Comparison of ENCODE assay signal across 19 mouse cellular contexts in genomic region chr10:111409497-111409896, GRCm38 (mm10).
DNase-seq lines count a peak whose midpoint lies in the region; ATAC-seq and TF ChIP-seq lines count a peak whose summit lies in the region.
"Had no signal": no experiment of that assay in that cellular context is flagged by ENCODE, and none has a peak within 500 bp of the region (broad histone marks: within the 10 kb centered on the region; RNA-seq: fewer than 3 reads in every experiment).

No protein-coding gene starts in this region.

- peak overlapping the region; percentile 58 for H3K27ac ChIP-seq in lung, postnatal 0 days (ENCODE audit: low read length)
- H3K27ac ChIP-seq: embryonic facial prominence, embryonic 10.5 days; embryonic facial prominence, embryonic 12.5 days; forebrain, embryonic 13.5 days; forebrain, embryonic 15.5 days had no signal

- H3K9me3 ChIP-seq in lung, postnatal 0 days (ENCODE audit: low read length) = no peaks in the 10 kb centered on the region
- H3K9me3 ChIP-seq: embryonic facial prominence, embryonic 10.5 days; embryonic facial prominence, embryonic 12.5 days; forebrain, embryonic 13.5 days; forebrain, embryonic 15.5 days had no signal

- WGBS in lung, postnatal 0 days = 75% methylated on average over 5 of the region's 5 CpGs

- H3K9ac ChIP-seq in lung, postnatal 0 days (replicated peaks; ENCODE audit: low read depth) = no peak overlapping the region
- H3K9ac ChIP-seq: embryonic facial prominence, embryonic 12.5 days; forebrain, embryonic 13.5 days; forebrain, embryonic 15.5 days; forebrain, postnatal 0 days had no signal

- no peak overlapping the region for H3K4me2 ChIP-seq in lung, postnatal 0 days (replicated peaks; ENCODE audit: low read depth, low read length)
- H3K4me2 ChIP-seq: embryonic facial prominence, embryonic 12.5 days; forebrain, embryonic 13.5 days; forebrain, embryonic 15.5 days had no signal

- H3K36me3 ChIP-seq in lung, postnatal 0 days (ENCODE audit: insufficient read depth, low read length) = no peaks in the 10 kb centered on the region
- H3K36me3 ChIP-seq: embryonic facial prominence, embryonic 10.5 days; embryonic facial prominence, embryonic 12.5 days; forebrain, embryonic 15.5 days had no signal

- H3K27me3 ChIP-seq in lung, postnatal 0 days (replicated peaks; ENCODE audit: insufficient read depth, low read length) = no peaks in the 10 kb centered on the region
- H3K27me3 ChIP-seq: embryonic facial prominence, embryonic 12.5 days; forebrain, embryonic 13.5 days; forebrain, embryonic 15.5 days had no signal

- no peaks in the 10 kb centered on the region for H3K4me1 ChIP-seq in lung, postnatal 0 days (ENCODE audit: insufficient read depth, low read depth, low read length)
- H3K4me1 ChIP-seq: embryonic facial prominence, embryonic 12.5 days; forebrain, embryonic 13.5 days; forebrain, embryonic 15.5 days had no signal

- no peak for TF ChIP-seq EP300 in lung, postnatal 0 days (IDR thresholded peaks at IDR 0.05)

- DNase-seq in lung, postnatal 0 days (ENCODE audit: low spot score) = no peak
- DNase-seq in lung, postnatal 10 days = no peak
- peak; percentile 76 for DNase-seq in ES-CJ7 (ENCODE audit: low read depth, low spot score)
- DNase-seq in ZHBTc4 (ENCODE audit: low read depth, low spot score) = peak; percentile 71
- DNase-seq in left cerebral cortex, adult 11 months (ENCODE audit: low spot score) = no peak
- DNase-seq in cerebellum, adult 9-11 months = no peak
- DNase-seq: adrenal gland, adult 2 months; adrenal gland, postnatal 10 days; adrenal gland, postnatal 25 days; cerebellum, adult 11 months; cerebellum, adult 18-20 months; cerebellum, adult 8-10 months; cerebellum, postnatal 10 days; cerebellum, postnatal 25 days; forebrain, postnatal 0 days had no signal

- no peak for TF ChIP-seq CTCF in lung, postnatal 0 days (IDR thresholded peaks at IDR 0.05)

- ATAC-seq in lung, postnatal 0 days = no peak
- ATAC-seq: forebrain, embryonic 13.5 days; forebrain, embryonic 15.5 days; forebrain, postnatal 0 days had no signal

- no peak overlapping the region for H3K4me3 ChIP-seq in lung, postnatal 0 days (ENCODE audit: low read depth, low read length)
- H3K4me3 ChIP-seq: embryonic facial prominence, embryonic 10.5 days; embryonic facial prominence, embryonic 12.5 days; forebrain, embryonic 13.5 days; forebrain, embryonic 15.5 days had no signal

Comparison
In these comparisons a context has a peak if more than half of its experiments do, and no peak if none do; other contexts are left out.
1. DNase-seq: peak in ES-CJ7 (single experiment) and ZHBTc4 (single experiment); none in lung, postnatal 0 days (single experiment), lung, postnatal 10 days (single experiment), left cerebral cortex, adult 11 months (single experiment) and cerebellum, adult 9-11 months (single experiment).